Mouse (Mus musculus): ENCODE data around the gene H2afx. TPM values are rescaled to one million over a fixed set of nuclear protein-coding genes. Genes with fewer than 3 reads are reported as not detected.

H2afx gene
- total RNA-seq, 2 experiments from 2014 or later = 41.3 to 47.7 TPM

DNA sequence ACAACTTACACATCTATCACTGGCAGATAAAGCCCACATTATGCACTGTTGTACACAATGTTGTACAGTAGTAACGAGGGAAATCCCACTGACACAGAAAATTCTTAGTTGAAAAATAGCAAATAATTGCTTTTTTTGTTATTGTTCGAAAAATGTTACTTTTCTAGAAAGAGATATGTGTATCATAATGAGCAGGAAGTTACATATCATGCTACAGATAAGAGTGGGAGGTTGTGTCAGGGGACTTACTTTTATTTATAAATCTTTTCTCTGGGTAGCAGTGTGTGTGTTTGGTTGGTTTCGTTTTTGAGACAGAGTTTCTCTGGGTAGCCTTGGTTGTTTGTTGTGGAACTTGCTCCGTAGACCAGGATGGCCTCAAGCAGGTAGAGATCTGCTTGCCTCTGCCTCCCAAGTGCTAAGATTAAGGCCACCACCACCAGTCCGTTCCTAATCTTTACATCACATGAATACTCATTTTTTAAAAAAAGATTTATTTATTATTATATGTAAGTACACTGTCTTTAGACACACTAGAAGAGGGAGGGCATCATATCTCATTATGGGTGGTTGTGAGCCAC, 43.7 kb downstream of the H2afx start:
- no peak for DNase-seq

DNA sequence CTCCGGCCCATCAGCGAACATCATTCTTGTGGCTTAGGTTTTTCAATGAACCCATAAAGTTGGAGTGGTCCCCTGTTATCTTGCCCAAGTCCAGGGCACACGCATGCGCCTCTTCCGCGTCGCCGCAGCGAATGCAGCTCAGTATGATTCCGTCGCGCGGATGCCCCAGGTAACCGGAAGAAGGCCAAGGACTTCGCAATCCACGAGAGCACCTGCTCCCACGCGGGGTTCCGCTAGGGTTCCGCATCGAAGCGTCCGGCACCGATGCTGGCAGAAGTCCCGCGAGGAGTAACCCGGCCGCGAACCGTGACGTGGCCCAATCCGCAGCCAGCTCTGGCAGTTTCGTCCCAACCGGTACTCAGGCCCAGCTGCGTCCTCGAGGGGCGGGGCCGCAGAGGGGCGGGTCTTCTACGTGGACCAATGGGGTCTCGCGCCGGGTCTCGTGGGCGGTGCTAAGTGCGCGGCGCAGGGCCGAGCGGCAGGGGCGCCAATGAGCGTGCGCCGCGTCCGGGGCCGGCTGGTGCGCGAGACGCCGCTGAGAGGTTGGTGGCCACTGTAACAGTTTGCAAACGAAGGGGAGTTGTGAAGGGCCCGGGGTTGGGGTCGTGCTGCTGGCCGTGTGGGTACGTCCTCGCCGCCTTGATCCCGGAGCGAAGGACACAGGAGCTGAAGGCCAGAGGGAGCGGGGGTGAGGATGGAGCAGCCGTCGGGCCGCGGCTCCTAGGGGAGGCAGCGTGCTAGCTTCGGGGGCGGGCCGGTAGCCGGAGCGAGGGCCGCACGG, 44.8 kb downstream of the H2afx start, which contains the start of gene Hyou1:
Gene Hyou1 (plus strand): TSS at position 437 of the 781 bp plus-strand sequence.
- peak; percentile 99 for DNase-seq

DNA sequence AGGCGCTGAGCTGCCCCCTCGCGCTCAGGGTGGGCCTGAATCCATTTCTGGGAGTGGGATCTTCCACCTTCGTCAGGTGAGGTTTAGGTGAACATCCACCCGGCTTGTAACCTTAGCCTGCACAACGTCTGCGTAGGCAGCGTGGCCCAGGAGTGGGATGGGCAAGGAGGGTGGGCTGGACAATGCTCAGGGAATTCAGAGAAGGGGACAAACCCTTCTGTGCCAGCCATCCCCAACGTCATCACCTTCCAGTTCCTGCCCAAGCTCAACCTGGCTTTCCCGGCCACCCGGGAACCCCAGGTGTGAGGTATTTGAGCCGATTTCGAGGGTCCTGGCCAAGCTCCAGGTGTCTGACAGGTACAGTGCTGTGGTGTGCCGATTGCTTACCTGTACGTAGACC, 45.4 kb downstream of the H2afx start:
- DNase-seq = no peak

DNA sequence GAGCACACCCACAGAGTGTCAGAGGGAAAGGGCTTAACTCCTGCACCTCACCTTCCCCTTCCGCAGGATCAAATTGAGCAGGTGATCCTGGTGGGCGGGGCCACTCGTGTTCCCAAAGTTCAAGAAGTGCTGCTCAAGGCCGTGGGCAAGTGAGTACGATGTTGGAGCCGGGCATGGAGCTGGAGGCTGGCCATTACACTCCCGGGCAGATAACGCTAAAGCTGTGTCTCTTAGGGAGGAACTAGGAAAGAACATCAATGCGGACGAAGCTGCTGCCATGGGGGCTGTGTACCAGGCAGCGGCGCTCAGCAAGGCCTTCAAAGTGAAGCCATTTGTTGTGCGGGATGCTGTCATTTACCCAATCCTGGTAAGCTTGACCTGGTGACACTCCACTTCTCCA, 50.1 kb downstream of the H2afx start:
- DNase-seq = no peak

Small RNA genes within 50 kb of the gene (microRNA-seq; reads per million reads assigned to microRNA genes)
- not detected for gene Gm44335

Other genes starting within 250 kb of the H2afx start
- gene Mfrp, start 233.0 kb upstream of the H2afx start, total RNA-seq (2021) = under 1 TPM in 1 of 2 experiments, not detected in 1; 0.10 TPM
- gene C1qtnf5, start 227.4 kb upstream of the H2afx start, total RNA-seq (2021) = 10 to 100 TPM; 13.0 to 20.4 TPM
- gene Gm49380, start 221.2 kb upstream of the H2afx start, total RNA-seq (2021) = under 1 TPM; 0.70 to 0.76 TPM
- 10 to 100 TPM; 28.0 to 32.7 TPM for gene Rnf26, start 221.2 kb upstream of the H2afx start, total RNA-seq (2021)
- 10 to 100 TPM; 30.7 to 73.7 TPM for gene Mcam, start 200.2 kb upstream of the H2afx start, total RNA-seq (2021)
- 10 to 100 TPM; 28.9 to 40.5 TPM for gene Cbl, start 100.6 kb upstream of the H2afx start, total RNA-seq (2021)
- 1 to 10 TPM; 2.3 to 3.3 TPM for gene Ccdc153, start 94.0 kb upstream of the H2afx start, total RNA-seq (2021)
- gene Pdzd3, start 83.2 kb upstream of the H2afx start, total RNA-seq (2021) = not detected
- gene Nlrx1, start 66.1 kb upstream of the H2afx start, total RNA-seq (2021) = 10 to 100 TPM; 14.9 to 32.2 TPM
- gene Abcg4, start 46.1 kb upstream of the H2afx start, total RNA-seq (2021) = 10 to 100 TPM; 28.2 to 32.6 TPM
- gene Hinfp, start 29.0 kb upstream of the H2afx start, total RNA-seq (2021) = 10 to 100 TPM; 18.9 to 24.4 TPM
- gene C2cd2l, start 14.4 kb upstream of the H2afx start, total RNA-seq (2021) = 10 to 100 TPM; 37.6 to 50.6 TPM
- 10 to 100 TPM; 25.3 to 32.7 TPM for gene Dpagt1, start 8.7 kb upstream of the H2afx start, total RNA-seq (2021)
- 10 to 100 TPM; 61.8 to 98.3 TPM for gene Hmbs, start 9.5 kb downstream of the H2afx start, total RNA-seq (2021)
- gene Vps11, start 27.0 kb downstream of the H2afx start, total RNA-seq (2021) = 10 to 100 TPM; 53.0 to 72.7 TPM
- gene Hyou1, start 44.8 kb downstream of the H2afx start, total RNA-seq (2021) = 100 to 1,000 TPM; 203 to 204 TPM
- gene Slc37a4, start 62.2 kb downstream of the H2afx start, total RNA-seq (2021) = 10 to 100 TPM; 13.5 to 18.6 TPM
- gene Rps25, start 72.4 kb downstream of the H2afx start, total RNA-seq (2021) = 1,000 to 10,000 TPM; 1,182 to 1,266 TPM
- gene Trappc4, start 72.9 kb downstream of the H2afx start, total RNA-seq (2021) = 10 to 100 TPM; 82.0 to 95.7 TPM
- gene Ccdc84, start 83.9 kb downstream of the H2afx start, total RNA-seq (2021) = 10 to 100 TPM; 14.7 to 18.9 TPM
- not detected for gene Foxr1, start 106.4 kb downstream of the H2afx start, total RNA-seq (2021)
- not detected for gene Upk2, start 120.3 kb downstream of the H2afx start, total RNA-seq (2021)
- 10 to 100 TPM; 47.6 to 51.8 TPM for gene Bcl9l, start 148.1 kb downstream of the H2afx start, total RNA-seq (2021)
- not detected for gene Cxcr5, start 227.2 kb downstream of the H2afx start, total RNA-seq (2021)